Mouse (Mus musculus) left cerebral cortex, adult 11 months (tissue): Measurements from ENCODE around the gene Hcrtr2.

Source experiments
- DNase-seq: peaks from one replicate; pipeline ENCODE4 v3.0.0; 2022; ENCODE audit warnings: low spot score

Gene Hcrtr2

GRCm38 (mm10) chr9:76235945-76236503 lies 87.6 kb downstream of the Hcrtr2 start:
- DNase-seq = no peak

- DNase-seq = no peak
Measured at GRCm38 (mm10) chr9:76234899-76235298, 88.8 kb downstream of the Hcrtr2 start.

GRCm38 (mm10) chr9:76230400-76230799 lies 93.3 kb downstream of the Hcrtr2 start:
- DNase-seq = no peak

- no peak for DNase-seq
Measured at GRCm38 (mm10) chr9:76217178-76217975, 106.3 kb downstream of the Hcrtr2 start.

- DNase-seq = no peak
Measured at GRCm38 (mm10) chr9:76214678-76215077, 109.0 kb downstream of the Hcrtr2 start.

GRCm38 (mm10) chr9:76213557-76213956 lies 110.1 kb downstream of the Hcrtr2 start, which contains the start of gene Gfral:
Gfral (minus strand) TSS chr9:76213657.
- no peak for DNase-seq

GRCm38 (mm10) chr9:76196917-76197316 lies 126.7 kb downstream of the Hcrtr2 start:
- DNase-seq = no peak

GRCm38 (mm10) chr9:76179221-76179620 lies 144.4 kb downstream of the Hcrtr2 start:
- DNase-seq = no peak
